Mouse (Mus musculus) heart, postnatal 0 days (tissue): Measurements from ENCODE around the gene Atad5.

Experiments
- CTCF ChIP-seq: IDR thresholded peaks from 2 replicates; pipeline ENCODE4 v1.5.1; 2016; ENCODE audit warnings: antibody characterized with exemption, control low read depth, low read depth
- EP300 ChIP-seq: IDR thresholded peaks from 2 replicates; pipeline ENCODE4 v1.6.1; 2016; ENCODE audit warnings: antibody characterized with exemption, low read depth

DNA sequence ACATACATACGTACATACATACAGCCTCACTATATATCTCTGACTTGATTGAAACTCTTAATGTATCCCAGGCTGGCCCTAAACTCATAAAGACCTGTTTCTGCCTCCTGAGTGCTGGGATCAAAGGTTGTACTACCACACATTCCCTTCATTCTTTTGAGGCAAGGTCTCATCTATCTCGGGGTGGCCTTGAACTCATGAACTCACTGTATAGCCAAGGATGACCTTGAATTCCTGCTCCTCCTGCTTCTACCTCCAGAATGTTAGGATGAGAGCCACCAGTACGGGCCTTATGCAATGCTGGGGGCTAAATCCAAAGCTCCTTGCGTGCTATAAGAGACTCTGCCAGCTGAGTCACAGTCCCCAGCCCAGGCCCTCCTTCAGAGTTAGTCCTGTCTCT lies 71.8 kb downstream of the Atad5 start:
- TF ChIP-seq EP300: no peak
- no peak for TF ChIP-seq CTCF
